30 mouse cellular contexts compared by ENCODE assay signal in genomic region chr3:96782236-96782635, GRCm38 (mm10). TPM values are rescaled to one million over a fixed set of nuclear protein-coding genes. Genes with fewer than 3 reads are reported as not detected.
DNase-seq lines count a peak whose midpoint lies in the region; ATAC-seq and TF ChIP-seq lines count a peak whose summit lies in the region.
"Had no signal": no experiment of that assay in that cellular context is flagged by ENCODE, and none has a peak within 500 bp of the region (broad histone marks: within the 10 kb centered on the region; RNA-seq: fewer than 3 reads in every experiment).

No protein-coding gene starts in this region.

- H3K4me2 ChIP-seq in hindbrain, embryonic 15.5 days = no peak overlapping the region
- H3K4me2 ChIP-seq in hindbrain, embryonic 14.5 days (replicated peaks) = no peak overlapping the region
- H3K4me2 ChIP-seq: embryonic facial prominence, embryonic 12.5 days; embryonic facial prominence, embryonic 15.5 days; heart, embryonic 11.5 days; hindbrain, embryonic 12.5 days; intestine, embryonic 15.5 days had no signal

- no peak overlapping the region for H3K4me3 ChIP-seq in hindbrain, embryonic 15.5 days
- H3K4me3 ChIP-seq in hindbrain, embryonic 14.5 days (replicated peaks; ENCODE audit: low read length) = no peak overlapping the region
- H3K4me3 ChIP-seq in layer of hippocampus, adult 2 months = no peak overlapping the region
- H3K4me3 ChIP-seq in G1E (ENCODE audit: low read depth, low read length) = no peak overlapping the region
- H3K4me3 ChIP-seq: embryonic facial prominence, embryonic 12.5 days; embryonic facial prominence, embryonic 15.5 days; hindbrain, embryonic 12.5 days; intestine, embryonic 15.5 days had no signal

- H3K27me3 ChIP-seq in hindbrain, embryonic 15.5 days = no peaks in the 10 kb centered on the region
- no peaks in the 10 kb centered on the region for H3K27me3 ChIP-seq in hindbrain, embryonic 14.5 days (ENCODE audit: control insufficient read depth, insufficient read depth, low read length)
- no peaks in the 10 kb centered on the region for H3K27me3 ChIP-seq in G1E (ENCODE audit: insufficient read depth, low read length)
- H3K27me3 ChIP-seq: embryonic facial prominence, embryonic 12.5 days; embryonic facial prominence, embryonic 15.5 days; hindbrain, embryonic 12.5 days; intestine, embryonic 15.5 days had no signal

- WGBS in hindbrain, embryonic 15.5 days = 69% methylated on average over 8 of the region's 8 CpGs
- 70% methylated on average over 8 of the region's 8 CpGs for WGBS in hindbrain, embryonic 14.5 days

- peak overlapping the region; percentile 48; the same call in 1 of the 2 replicates for H3K27ac ChIP-seq in hindbrain, embryonic 15.5 days (replicated peaks)
- no peak overlapping the region for H3K27ac ChIP-seq in hindbrain, embryonic 14.5 days
- peak overlapping the region; percentile 36 for H3K27ac ChIP-seq in layer of hippocampus, adult 2 months
- H3K27ac ChIP-seq: embryonic facial prominence, embryonic 12.5 days; embryonic facial prominence, embryonic 15.5 days; hindbrain, embryonic 12.5 days; intestine, embryonic 15.5 days had no signal

- H3K4me1 ChIP-seq in hindbrain, embryonic 15.5 days (replicated peaks) = no peaks in the 10 kb centered on the region
- H3K4me1 ChIP-seq in hindbrain, embryonic 14.5 days (replicated peaks; ENCODE audit: control insufficient read depth, insufficient read depth, low read length) = no peaks in the 10 kb centered on the region
- peaks cover 10% of the 10 kb centered on the region for H3K4me1 ChIP-seq in G1E (ENCODE audit: insufficient read depth, low read depth, low read length)
- H3K4me1 ChIP-seq: embryonic facial prominence, embryonic 12.5 days; embryonic facial prominence, embryonic 15.5 days; hindbrain, embryonic 12.5 days; intestine, embryonic 15.5 days had no signal

- TF ChIP-seq POLR2A in brain, embryonic 14.5 days (IDR thresholded peaks at IDR 0.05; ENCODE audit: borderline replicate concordance, extremely low read depth, insufficient read depth, insufficient read length, poor library complexity, severe bottlenecking) = no peak

- no peak for ATAC-seq in hindbrain, embryonic 15.5 days (ENCODE audit: low FRiP score, low read depth)
- ATAC-seq in hindbrain, embryonic 14.5 days (ENCODE audit: low FRiP score) = no peak
- peak; percentile 28; the same call in 1 of the 2 replicates for ATAC-seq in G1E (ENCODE audit: extremely low read depth, insufficient number of reproducible peaks, low FRiP score, poor library complexity, severe bottlenecking)
- ATAC-seq: activated CD4-positive, CD25-positive, alpha-beta regulatory T cell, adult 4 months; CD4-positive, CD25-positive, alpha-beta regulatory T cell, adult 4 months; forebrain, embryonic 14.5 days; forebrain, postnatal 0 days; intestine, embryonic 15.5 days had no signal

- no peak for TF ChIP-seq CTCF in layer of hippocampus, adult 2 months (conservative IDR thresholded peaks at IDR 0.05)
- TF ChIP-seq CTCF in G1E (IDR thresholded peaks at IDR 0.05; ENCODE audit: low read depth, low read length) = no peak
- TF ChIP-seq CTCF in brain, embryonic 14.5 days (IDR thresholded peaks at IDR 0.05; ENCODE audit: borderline replicate concordance, extremely low read depth, insufficient read depth, insufficient read length) = no peak

- H3K9me3 ChIP-seq in hindbrain, embryonic 15.5 days = no peaks in the 10 kb centered on the region
- no peaks in the 10 kb centered on the region for H3K9me3 ChIP-seq in hindbrain, embryonic 14.5 days (ENCODE audit: control insufficient read depth, low read length)
- H3K9me3 ChIP-seq in G1E (replicated peaks) = no peaks in the 10 kb centered on the region
- H3K9me3 ChIP-seq: embryonic facial prominence, embryonic 12.5 days; embryonic facial prominence, embryonic 15.5 days; hindbrain, embryonic 12.5 days; intestine, embryonic 15.5 days had no signal

- H3K36me3 ChIP-seq in hindbrain, embryonic 15.5 days = peaks cover 24% of the 10 kb centered on the region
- peaks cover 28% of the 10 kb centered on the region for H3K36me3 ChIP-seq in hindbrain, embryonic 14.5 days (replicated peaks; ENCODE audit: control insufficient read depth, insufficient read depth)
- peaks cover 48% of the 10 kb centered on the region for H3K36me3 ChIP-seq in G1E (replicated peaks)
- H3K36me3 ChIP-seq: intestine, embryonic 15.5 days had no signal

- no peak for DNase-seq in hindbrain, embryonic 14.5 days (ENCODE audit: low spot score)
- no peak for DNase-seq in layer of hippocampus, adult 2 months (ENCODE audit: low spot score in 2 of 2)
- no peak for DNase-seq in layer of hippocampus, postnatal 25 days (ENCODE audit: extremely low spot score in 1 of 2, low spot score in 1 of 2)
- peak; percentile 5 for DNase-seq in G1E (ENCODE audit: low spot score)
- peak; percentile 12 for DNase-seq in brain, embryonic 14.5 days (ENCODE audit: low read depth)
- DNase-seq: adrenal gland, adult 8-10 months; adrenal gland, postnatal 25 days; cerebellum, adult 18-20 months; cerebellum, adult 9-10 months; cerebellum, postnatal 14 days; forebrain, postnatal 0 days; gastrocnemius, postnatal 10 days; gastrocnemius, postnatal 36 days; heart, postnatal 36 days; kidney, adult 11 months had no signal

- no peak overlapping the region for H3K9ac ChIP-seq in hindbrain, embryonic 15.5 days
- H3K9ac ChIP-seq in hindbrain, embryonic 14.5 days = no peak overlapping the region
- H3K9ac ChIP-seq: embryonic facial prominence, embryonic 12.5 days; embryonic facial prominence, embryonic 15.5 days; forebrain, postnatal 0 days; hindbrain, embryonic 12.5 days; intestine, embryonic 15.5 days had no signal

RNA-seq across cellular contexts. Expression of gene Pdzk1, which starts 46.8 kb away (rescaled TPM):
- 0.16 TPM in 1 of 2 replicates, not detected in the other for polyA plus RNA-seq in hindbrain, embryonic 15.5 days (2015; fragmentation: Nextera tagmentation; extraction: Ambion mirVana)
- 0.09 and 0.16 TPM in 2 replicates for polyA plus RNA-seq in hindbrain, embryonic 14.5 days (2014; fragmentation: Nextera tagmentation; extraction: Ambion mirVana)
- under 1 TPM in 1 of 2 experiments, not detected in 1; 0.33 TPM for total RNA-seq in layer of hippocampus, adult 2 months (2021)
- under 1 TPM; 0.22 to 0.35 TPM for total RNA-seq in layer of hippocampus, postnatal 25 days (2021)
- total RNA-seq in G1E (2014; fragmentation: Nextera tagmentation) (not detected in 2 replicates), G1E (2017) (0.05 and 0.46 TPM in 2 replicates)
- 0.20 and 0.41 TPM in 2 replicates for polyA plus RNA-seq in G1E (2012)
- 0.14 and 0.15 TPM in 2 replicates for polyA plus RNA-seq in brain, embryonic 14.5 days (2012; rRNA removed)
- total RNA-seq: adrenal gland, postnatal 25 days; forebrain, postnatal 0 days; gastrocnemius, postnatal 10 days; gastrocnemius, postnatal 36 days; granulocyte monocyte progenitor cell, adult 5-6 weeks; heart, adult 8-10 months; heart, postnatal 36 days had no signal
- polyA plus RNA-seq: C2C12; embryonic facial prominence, embryonic 12.5 days; embryonic facial prominence, embryonic 15.5 days; forebrain, embryonic 11.5 days; forebrain, embryonic 14.5 days; heart, embryonic 14.5 days had no signal

RNA-seq across cellular contexts. Expression of gene Cd160, which starts 46.9 kb away (rescaled TPM):
- 0.26 and 0.29 TPM in 2 replicates for polyA plus RNA-seq in hindbrain, embryonic 15.5 days (2015; fragmentation: Nextera tagmentation; extraction: Ambion mirVana)
- polyA plus RNA-seq in hindbrain, embryonic 14.5 days (2014; fragmentation: Nextera tagmentation; extraction: Ambion mirVana) = 0.27 and 0.35 TPM in 2 replicates
- total RNA-seq in layer of hippocampus, adult 2 months (2021) = not detected
- total RNA-seq in layer of hippocampus, postnatal 25 days (2021) = not detected
- total RNA-seq in G1E (2014; fragmentation: Nextera tagmentation) (0.53 and 1.0 TPM in 2 replicates), G1E (2017) (0.27 and 0.41 TPM in 2 replicates)
- polyA plus RNA-seq in G1E (2012) = 1.4 and 1.5 TPM in 2 replicates
- polyA plus RNA-seq in brain, embryonic 14.5 days (2012; rRNA removed) = not detected in 2 replicates
- total RNA-seq: adrenal gland, postnatal 25 days; forebrain, postnatal 0 days; gastrocnemius, postnatal 10 days; gastrocnemius, postnatal 36 days; heart, adult 8-10 months; heart, postnatal 36 days had no signal
- polyA plus RNA-seq: forebrain, embryonic 11.5 days; heart, embryonic 14.5 days; heart, postnatal 0 days had no signal

RNA-seq across cellular contexts. Expression of gene Rnf115, which starts 54.8 kb away (rescaled TPM):
- polyA plus RNA-seq in hindbrain, embryonic 15.5 days (2015; fragmentation: Nextera tagmentation; extraction: Ambion mirVana) = 72.2 and 76.6 TPM in 2 replicates
- polyA plus RNA-seq in hindbrain, embryonic 14.5 days (2014; fragmentation: Nextera tagmentation; extraction: Ambion mirVana) = 79.4 and 89.2 TPM in 2 replicates
- total RNA-seq in layer of hippocampus, adult 2 months (2021) = 10 to 100 TPM; 59.7 to 61.3 TPM
- 10 to 100 TPM; 56.0 to 62.3 TPM for total RNA-seq in layer of hippocampus, postnatal 25 days (2021)
- total RNA-seq in G1E (2014; fragmentation: Nextera tagmentation) (63.7 and 83.0 TPM in 2 replicates), G1E (2017) (79.1 and 81.7 TPM in 2 replicates)
- 21.2 and 26.4 TPM in 2 replicates for polyA plus RNA-seq in G1E (2012)
- polyA plus RNA-seq in brain, embryonic 14.5 days (2012; rRNA removed) = 46.3 and 47.5 TPM in 2 replicates

RNA-seq across cellular contexts. Expression of gene Polr3c, which starts 54.8 kb away (rescaled TPM):
- 29.7 and 31.1 TPM in 2 replicates for polyA plus RNA-seq in hindbrain, embryonic 15.5 days (2015; fragmentation: Nextera tagmentation; extraction: Ambion mirVana)
- 28.1 and 28.3 TPM in 2 replicates for polyA plus RNA-seq in hindbrain, embryonic 14.5 days (2014; fragmentation: Nextera tagmentation; extraction: Ambion mirVana)
- total RNA-seq in layer of hippocampus, adult 2 months (2021) = 10 to 100 TPM; 23.5 to 24.0 TPM
- total RNA-seq in layer of hippocampus, postnatal 25 days (2021) = 10 to 100 TPM; 24.7 to 24.9 TPM
- total RNA-seq in G1E (2014; fragmentation: Nextera tagmentation) (79.4 and 84.4 TPM in 2 replicates), G1E (2017) (19.2 and 27.9 TPM in 2 replicates)
- 7.7 and 8.9 TPM in 2 replicates for polyA plus RNA-seq in G1E (2012)
- 42.7 and 45.0 TPM in 2 replicates for polyA plus RNA-seq in brain, embryonic 14.5 days (2012; rRNA removed)

Comparison
In these comparisons a context has a peak if more than half of its experiments do, and no peak if none do; other contexts are left out.
1. DNase-seq: peak in G1E (single experiment) and brain, embryonic 14.5 days (single experiment); none in hindbrain, embryonic 14.5 days (single experiment), layer of hippocampus, adult 2 months (0 of 2) and layer of hippocampus, postnatal 25 days (0 of 2).